Mouse (Mus musculus): ENCODE data around the gene Sox4.

Gene Sox4

DNA sequence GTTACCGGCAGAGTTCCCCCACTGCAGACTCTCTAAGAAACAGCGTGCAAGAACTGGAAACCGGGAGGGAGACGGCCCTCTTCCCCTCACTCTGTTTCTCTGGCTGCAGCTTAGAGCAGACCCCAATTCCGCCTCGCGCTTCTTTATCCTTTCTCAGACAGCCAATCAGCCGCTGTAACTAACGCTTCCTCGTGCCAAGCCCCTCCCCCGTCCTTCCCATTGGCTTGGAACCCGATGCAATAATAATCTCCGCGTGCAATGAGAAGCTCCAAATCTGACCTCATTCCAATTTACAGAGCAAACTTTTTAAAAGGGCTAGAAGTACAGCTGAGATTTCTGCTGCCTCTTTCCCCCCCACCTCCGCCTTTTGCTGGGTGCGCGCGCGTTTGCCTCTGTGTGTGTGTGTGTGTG is at the start of gene Sox4:
Gene Sox4, minus strand, starts transcription at position 133 of the 411 bp plus-strand sequence.
- peak; percentile 86 for DNase-seq (ENCODE audit: low spot score)

- DNase-seq (ENCODE audit: low spot score) = no peak
Observed at GRCm38 (mm10) chr13:28991899-28992664, 38.6 kb upstream of the Sox4 start.

GRCm38 (mm10) chr13:28988751-28989703 is 35.5 kb upstream of the Sox4 start:
- DNase-seq (ENCODE audit: low spot score) = no peak

DNA sequence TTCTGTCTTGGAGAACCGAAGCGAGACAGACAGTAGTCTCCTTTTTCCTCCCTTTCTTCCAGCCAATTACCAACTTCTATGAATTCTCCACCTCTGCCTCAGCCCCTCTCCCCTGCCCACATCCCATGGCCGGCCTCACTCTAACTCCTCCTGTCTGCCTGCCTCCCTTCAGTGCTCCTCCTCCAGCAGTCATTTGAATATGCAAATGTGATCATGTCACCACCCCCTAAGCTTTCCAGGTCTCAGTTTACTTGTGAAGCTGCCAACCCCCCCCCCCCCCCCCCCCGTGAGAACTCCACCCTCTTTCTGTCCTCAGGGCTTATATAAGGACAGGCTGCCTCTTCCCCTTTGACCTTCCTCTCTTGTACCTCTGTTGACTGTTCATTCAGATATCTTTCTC is 27.2 kb upstream of the Sox4 start:
- DNase-seq (ENCODE audit: low spot score) = no peak

- DNase-seq (ENCODE audit: low spot score) = no peak
Observed at GRCm38 (mm10) chr13:28975011-28975410, 21.5 kb upstream of the Sox4 start.

GRCm38 (mm10) chr13:28974597-28974996 is 21.1 kb upstream of the Sox4 start:
- no peak for DNase-seq (ENCODE audit: low spot score)

DNA sequence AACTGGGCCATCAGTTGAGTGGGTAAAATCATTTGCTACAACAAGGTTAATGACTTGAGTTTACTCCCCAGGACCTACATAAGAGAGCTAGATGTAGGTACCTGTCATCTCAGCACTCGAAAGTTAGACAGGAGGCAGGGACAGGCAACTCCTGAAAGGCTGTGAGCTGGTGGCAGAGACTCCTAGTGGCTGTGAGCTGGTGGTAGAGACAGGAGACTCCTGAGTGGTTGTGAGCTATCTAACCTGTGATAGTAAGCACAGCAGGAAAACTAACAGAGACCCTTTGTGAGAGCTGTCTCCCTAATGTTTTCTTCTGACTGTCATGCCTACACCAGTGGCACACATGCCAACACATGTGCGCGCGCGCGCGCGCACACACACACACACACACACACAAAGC is 7.4 kb upstream of the Sox4 start:
- no peak for DNase-seq (ENCODE audit: low spot score)

DNA sequence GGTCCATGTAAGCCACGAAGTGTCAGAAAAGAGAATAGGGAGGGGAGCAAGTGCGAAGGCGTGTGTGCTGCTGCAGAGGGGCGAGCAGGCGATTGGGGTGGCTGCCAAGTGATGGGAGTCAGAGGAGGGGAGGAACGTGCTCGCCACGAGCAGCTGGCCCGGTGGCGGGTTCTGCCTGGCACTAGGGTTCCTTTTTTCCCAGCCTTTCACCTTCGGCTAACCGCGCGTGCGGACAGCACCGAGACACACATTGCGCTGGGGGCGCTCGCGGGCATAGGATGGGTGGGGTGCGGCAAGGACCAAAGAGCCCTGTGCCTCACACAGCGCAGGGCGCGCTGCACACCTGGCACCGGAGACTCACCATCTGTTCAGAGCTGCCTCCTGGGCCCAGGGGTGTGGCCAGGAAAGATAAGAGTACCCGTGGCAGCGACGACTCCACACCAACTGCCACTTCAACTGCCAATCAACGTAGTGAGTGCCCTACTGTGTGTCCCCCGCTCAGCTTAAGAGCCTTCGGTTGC is 6.0 kb upstream of the Sox4 start:
- DNase-seq (ENCODE audit: low spot score) = peak; percentile 70

GRCm38 (mm10) chr13:28959068-28959440 is 5.5 kb upstream of the Sox4 start:
- no peak for DNase-seq (ENCODE audit: low spot score)

GRCm38 (mm10) chr13:28958211-28959067 is 4.9 kb upstream of the Sox4 start:
- peak; percentile 44 for DNase-seq (ENCODE audit: low spot score)

GRCm38 (mm10) chr13:28957765-28958164 is 4.3 kb upstream of the Sox4 start:
- peak; percentile 78 for DNase-seq (ENCODE audit: low spot score)

DNA sequence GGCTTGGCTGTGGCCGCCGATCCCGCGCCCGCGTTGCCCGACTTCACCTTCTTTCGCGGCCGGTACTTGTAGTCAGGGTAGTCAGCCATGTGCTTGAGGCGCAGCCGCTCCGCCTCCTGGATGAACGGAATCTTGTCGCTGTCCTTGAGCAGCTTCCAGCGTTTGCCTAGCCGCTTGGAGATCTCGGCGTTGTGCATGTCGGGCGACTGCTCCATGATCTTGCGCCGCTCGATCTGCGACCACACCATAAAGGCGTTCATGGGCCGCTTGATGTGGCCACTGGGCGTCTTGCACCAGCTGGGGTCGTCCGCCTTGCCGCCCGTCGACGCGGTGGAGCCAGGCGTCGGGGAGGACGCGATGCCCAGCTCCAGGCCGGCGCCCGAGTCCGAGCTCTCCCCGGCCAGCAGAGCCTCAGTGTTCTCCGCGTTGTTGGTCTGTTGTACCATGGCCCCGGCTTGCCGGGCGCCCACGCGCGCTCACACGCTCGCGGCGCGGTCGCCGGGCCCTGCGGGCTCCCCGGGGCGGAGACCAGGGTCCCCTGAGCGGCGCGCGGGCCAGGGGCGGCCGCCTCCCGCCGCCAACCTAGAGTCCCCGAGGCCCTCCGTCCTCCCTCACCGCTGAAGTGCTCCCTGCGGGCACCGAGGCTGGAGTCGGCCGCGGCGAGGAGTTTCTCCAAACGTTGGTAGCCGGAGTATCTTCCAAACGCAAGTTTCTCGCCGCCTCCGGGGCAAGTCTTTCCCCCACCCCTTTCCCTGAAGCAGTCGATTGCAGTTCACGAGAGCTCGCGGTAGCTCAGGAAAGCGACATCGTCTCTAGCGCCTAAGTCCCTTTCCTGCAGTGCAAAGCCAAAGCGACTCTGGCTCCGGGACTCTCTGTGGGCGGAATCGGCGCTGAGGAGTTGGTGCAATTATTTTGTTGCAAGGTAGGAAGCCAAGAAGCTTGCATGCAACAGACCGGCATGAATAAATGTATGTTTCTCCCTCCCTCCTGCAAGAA is 639 bp downstream of the Sox4 start:
- peak; percentile 54 for DNase-seq (ENCODE audit: low spot score)

DNA sequence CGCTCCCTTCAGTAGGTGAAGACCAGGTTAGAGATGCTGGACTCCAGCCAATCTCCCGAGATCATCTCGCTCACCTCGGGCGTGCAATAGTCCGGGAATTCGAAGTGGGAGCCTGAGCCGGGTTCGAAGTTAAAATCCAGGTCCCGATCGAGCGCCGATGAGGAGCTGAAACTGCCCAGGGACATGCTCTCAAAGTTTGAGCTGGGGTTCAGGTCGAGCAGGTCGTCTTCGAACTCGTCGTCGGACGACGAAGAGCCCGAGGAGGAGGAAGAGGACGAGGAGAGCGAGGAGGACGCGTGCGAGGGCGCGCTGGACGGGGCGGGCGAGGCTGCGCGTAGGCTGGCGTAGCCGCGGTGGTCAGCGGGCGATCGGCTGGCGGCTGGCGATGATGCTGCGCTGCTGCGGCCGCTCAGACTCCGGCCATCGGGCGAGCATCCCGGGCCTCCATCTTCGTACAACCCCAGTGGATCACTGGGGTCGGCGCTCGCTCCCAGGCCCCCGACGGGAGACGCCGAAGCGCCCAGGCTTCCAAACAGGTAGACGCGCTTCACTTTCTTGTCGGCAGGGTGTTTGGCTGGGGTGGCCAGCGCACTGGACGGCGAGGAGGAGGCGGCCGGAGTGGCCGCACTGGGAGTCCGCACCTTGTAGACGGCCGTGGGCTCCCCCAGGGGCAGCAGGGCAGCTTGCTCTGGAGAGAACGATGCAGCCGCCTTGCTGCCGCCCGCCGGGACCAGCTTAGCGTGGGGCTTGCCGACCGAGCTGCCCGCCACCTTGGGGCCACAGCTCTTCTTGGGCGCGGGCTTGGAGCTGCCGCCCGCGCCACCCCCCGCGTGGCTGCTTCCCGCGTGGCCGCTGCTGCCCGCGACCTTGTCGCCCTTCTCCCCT is 1.6 kb downstream of the Sox4 start:
- peak; percentile 23 for DNase-seq (ENCODE audit: low spot score)

DNA sequence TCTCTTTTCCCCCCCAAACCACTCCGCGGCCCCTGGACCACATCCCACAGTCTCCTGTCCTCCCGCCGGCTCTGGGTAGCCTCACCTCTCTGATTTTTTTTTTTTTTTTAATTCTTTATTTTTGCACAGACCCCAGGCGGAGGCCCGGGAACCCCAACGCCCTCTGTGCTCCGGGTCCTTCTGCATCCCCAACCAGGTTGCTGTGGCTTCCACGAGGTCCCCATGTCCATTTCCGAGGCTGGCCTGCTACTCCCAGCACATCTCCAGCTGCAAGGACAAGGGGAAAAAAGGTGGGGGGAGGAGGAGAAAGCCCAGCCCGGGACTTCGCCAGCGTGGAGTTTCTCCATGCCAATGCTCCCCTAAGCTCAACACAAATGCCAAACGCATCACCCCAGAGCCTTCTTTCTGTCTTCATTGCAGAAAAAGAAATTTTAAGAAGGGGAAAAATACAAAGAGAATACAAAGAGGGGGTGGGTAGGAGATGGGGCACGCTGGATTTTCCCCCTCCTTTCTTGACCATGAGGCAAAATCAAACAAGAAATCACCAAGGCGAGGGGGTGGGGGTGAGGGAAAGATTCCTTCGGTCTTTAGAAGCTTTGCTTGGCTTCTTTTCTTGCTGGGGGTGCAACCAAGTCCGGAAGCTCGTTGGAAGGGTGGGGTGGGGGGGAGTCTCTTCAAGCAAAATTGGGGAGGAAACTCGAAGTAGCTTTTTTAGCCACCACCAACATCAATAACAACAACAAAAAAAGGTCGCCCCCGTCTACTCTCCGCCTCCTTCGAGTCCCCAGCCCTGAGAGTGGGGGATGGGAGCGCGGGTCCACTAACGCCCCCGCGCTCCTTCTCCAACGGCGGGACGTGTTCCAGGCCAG is 2.7 kb downstream of the Sox4 start:
- no peak for DNase-seq (ENCODE audit: low spot score)

DNA sequence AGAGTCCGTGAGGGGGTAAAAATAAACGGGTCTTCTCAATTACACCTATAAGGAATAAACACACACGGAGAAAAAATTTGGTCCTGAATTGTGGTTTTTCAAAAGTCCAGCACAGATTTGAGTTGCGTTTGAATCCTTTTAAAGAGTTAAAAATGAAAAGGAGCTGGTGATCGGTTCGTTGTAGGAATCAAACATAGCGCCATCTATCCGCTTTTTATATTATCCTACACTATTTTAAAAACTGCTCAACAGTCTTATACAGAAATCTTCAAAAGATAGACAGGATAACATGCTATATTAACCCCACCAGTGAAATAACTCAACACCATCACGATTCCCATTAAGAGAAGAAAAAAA is 3.3 kb downstream of the Sox4 start:
- DNase-seq (ENCODE audit: low spot score) = no peak

- DNase-seq (ENCODE audit: low spot score) = no peak
Observed at GRCm38 (mm10) chr13:28949279-28949915, 4.1 kb downstream of the Sox4 start.

GRCm38 (mm10) chr13:28948541-28948940 is 5.0 kb downstream of the Sox4 start:
- DNase-seq (ENCODE audit: low spot score) = no peak
